Mouse (Mus musculus) myocyte (in vitro differentiated cells): ENCODE measurements around the gene Gm20388.

Source experiments
- CEBPB ChIP-seq: IDR thresholded peaks from 2 replicates; pipeline ENCODE4 v1.6.1; 2011; ENCODE audit warnings: mild to moderate bottlenecking, moderate library complexity; ENCODE audit not compliant: poor library complexity, insufficient read depth, severe bottlenecking
- E2F4 ChIP-seq: IDR thresholded peaks from one replicate; pipeline ENCODE4 v1.6.1; 2011; ENCODE audit warnings: mild to moderate bottlenecking, control low read depth, moderate library complexity; ENCODE audit not compliant: insufficient read depth
- MYOG ChIP-seq, 3 experiments: IDR thresholded peaks; one replicate each; pipeline ENCODE4 v1.6.1; 2011; ENCODE audit warnings: control low read depth in 2 of 3, low read depth in 2 of 3, mild to moderate bottlenecking in 2 of 3; ENCODE audit not compliant: insufficient read length in 2 of 3, control insufficient read depth in 1 of 3, insufficient read depth in 1 of 3
- POLR2A ChIP-seq: IDR thresholded peaks from one replicate; pipeline ENCODE4 v1.6.1; 2011; ENCODE audit warnings: low read depth, mild to moderate bottlenecking, control low read depth, moderate library complexity; ENCODE audit not compliant: insufficient read length
- POLR2AphosphoS2 ChIP-seq: IDR thresholded peaks from one replicate; pipeline ENCODE4 v1.6.1; 2011; ENCODE audit warnings: low read depth, control low read depth; ENCODE audit not compliant: insufficient read length
- USF1 ChIP-seq: IDR thresholded peaks from one replicate; pipeline ENCODE4 v1.6.1; 2011; ENCODE audit warnings: low read depth, mild to moderate bottlenecking, control low read depth, moderate library complexity

GRCm38 (mm10) chr8:120715996-120716680, 805.5 kb downstream of the Gm20388 start:
- TF ChIP-seq USF1, result no peak
- TF ChIP-seq CEBPB, result no peak
- no peak for TF ChIP-seq E2F4
- no peak for TF ChIP-seq POLR2AphosphoS2
- TF ChIP-seq POLR2A, result no peak
- TF ChIP-seq MYOG (IDR thresholded peaks at IDR 0.05; ENCODE audit: control insufficient read depth in 1 of 3, insufficient read depth in 1 of 3, insufficient read length in 2 of 3, low read depth in 2 of 3), result no peak
